Mouse (Mus musculus) embryo, embryonic 10 days (tissue): ENCODE measurements at regions not wholly inside any gene's neighbourhood (a gene's known extent, or its start where the extent isn't known, plus 50 kb on each side); places are given as distances from the start of the nearest gene placed in this dataset.
"Not testable (repeated sequence)": the region's sequence is repeated elsewhere in the genome, so short reads cannot be mapped to it uniquely, and the experiment has no call there.

ENCODE experiments used
- DNase-seq: peaks from one replicate; pipeline ENCODE4 v3.0.0-alpha.2; 2015; ENCODE audit warnings: low spot score

DNA sequence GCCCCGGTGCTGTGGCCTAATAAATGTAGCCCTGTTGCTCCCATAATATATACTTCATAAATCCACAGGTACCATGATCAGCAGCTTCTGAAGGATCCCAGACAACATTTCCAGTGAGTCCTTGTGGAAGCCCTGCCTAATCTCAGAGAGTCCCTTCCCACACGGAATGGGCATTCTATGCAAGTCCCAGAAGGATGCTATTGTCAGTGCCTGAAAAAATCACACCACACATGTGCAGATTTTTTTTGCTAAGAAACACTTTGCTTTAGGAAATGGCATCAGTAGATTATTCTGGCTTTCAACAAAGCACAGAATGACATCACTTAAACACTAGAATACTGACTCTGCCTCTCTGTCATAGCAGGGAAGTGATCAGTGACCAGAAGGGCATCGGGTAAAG is 456.6 kb upstream of the Cdh5 start:
- DNase-seq, result no peak

DNA sequence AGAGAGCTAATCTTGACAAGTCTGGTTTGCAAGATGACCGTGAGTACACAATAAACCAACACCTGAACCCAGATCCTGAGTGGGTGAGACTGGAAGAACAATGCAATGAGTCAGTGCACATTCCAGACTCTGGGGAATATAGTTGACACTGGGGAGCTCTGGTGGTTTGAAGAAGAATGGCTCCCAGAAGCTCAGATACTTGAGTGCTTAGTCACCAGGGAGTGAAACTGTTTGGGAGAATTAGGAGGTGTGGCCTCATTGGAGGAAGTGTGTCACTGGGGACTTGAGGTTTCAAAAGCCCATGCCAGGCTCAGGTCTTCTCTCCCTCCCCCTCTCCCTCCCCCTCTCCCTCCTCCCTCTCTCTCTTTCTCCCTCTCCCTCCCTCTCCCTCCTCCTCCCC is 436.6 kb upstream of the Cdh5 start:
- DNase-seq, result no peak

DNA sequence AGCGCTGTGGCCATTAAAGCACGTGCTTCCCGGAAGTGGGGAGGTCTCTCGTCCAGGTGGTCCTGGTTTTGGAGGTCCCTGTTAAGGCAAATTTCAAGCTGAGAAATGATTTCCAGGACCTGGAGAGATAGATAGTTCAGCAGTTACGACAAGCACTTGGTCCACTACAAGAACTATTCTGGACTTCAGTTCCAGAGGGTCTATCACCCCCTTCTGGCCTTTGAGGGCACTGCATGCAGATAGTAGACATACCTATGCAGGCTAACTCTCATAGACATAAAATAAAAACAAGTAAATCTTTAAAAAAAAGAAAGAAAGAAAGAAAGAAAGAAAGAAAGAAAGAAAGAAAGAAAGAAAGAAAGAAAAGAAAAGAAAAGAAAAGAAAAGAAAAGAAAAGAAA is 415.2 kb upstream of the Cdh5 start:
- DNase-seq, result not testable (repeated sequence)

DNA sequence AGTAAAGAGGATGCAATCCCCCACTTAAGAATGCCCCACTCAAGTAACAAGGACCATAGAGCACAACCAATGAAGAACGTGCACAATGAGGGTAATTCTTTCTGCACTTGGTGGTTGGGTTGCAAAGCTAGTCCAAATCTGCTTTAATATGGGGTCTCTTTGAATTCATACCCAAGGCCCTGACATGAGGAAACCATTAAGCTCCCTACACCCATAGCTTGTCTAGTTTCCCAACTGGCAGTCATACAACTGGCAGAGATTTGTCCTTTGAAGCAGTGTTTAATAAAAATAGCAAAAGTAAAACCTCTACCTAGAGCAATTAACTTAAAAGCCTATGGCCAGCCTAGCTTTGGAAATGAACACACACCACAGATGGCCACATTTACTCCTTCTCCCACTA is 411.0 kb upstream of the Cdh5 start:
- DNase-seq, result no peak

DNA sequence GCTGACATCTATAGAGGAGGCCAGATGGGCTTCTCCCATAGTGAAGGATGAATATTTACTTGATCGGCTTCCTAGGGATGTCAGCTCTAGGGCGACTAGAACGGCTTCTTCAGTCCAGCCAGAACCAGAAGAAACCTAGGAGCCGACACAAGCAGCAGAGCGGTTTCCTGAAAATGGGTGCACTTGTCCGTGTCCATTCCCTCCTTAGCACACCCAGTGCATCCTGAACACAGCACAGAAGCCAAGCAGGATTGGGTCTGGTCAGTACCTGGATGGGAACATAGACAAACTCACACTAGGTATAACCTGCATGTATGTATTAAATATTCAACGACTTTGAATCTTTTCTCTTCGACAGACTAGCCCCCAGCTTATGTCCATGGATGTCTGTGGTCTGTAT is 407.9 kb upstream of the Cdh5 start:
- DNase-seq, result no peak

DNA sequence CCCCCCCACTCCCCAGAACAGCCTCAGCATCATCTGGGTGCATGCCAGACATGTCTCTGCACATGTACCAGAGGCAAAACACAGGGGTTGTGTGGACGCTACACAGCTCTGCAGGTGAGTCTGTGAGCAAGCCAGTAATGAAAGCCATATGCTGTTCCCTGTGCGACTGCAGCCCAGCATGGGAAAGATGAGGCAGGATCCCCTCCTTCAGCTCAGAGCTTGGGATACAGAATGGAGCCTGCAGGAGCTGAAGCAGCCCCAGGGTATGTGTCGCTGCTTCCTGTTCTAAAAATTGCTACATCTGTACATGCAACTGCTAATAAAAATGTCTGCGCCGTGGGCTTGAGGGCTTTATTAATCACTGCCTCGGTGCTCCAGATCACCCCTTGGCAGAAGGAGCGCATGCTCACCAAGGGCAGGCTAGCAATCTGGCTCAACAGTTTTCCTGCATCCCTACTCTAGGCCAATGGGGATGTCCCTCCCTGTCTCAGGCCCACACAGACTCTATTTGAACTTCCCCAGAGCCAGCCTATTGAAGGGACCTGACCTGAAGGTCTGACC is 407.0 kb upstream of the Cdh5 start:
- DNase-seq, result peak; percentile 28

DNA sequence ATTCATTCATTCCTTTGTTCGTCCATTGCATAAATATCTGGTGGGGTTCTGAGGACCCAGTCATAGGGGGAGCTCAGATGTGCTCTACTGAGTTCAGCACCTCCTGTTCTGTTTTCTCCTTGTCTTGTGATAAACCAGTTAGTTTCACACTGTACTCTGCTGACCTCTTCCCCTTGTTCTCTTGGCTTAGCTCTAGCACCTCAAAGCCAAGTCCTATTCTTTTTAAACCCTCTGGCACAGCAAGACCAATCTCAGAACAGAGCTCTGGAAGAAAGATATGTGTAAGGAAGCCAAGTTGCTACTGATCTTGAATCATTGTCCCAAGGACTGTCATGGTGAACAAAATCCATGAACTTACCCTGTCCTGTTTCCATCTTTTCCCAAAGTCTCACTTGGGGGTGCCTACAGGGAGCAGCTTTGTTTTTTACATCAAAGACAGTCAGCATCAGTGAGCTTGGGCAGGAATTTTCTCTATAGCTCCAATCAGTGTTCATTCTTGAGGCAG is 402.4 kb upstream of the Cdh5 start:
- no peak for DNase-seq

DNA sequence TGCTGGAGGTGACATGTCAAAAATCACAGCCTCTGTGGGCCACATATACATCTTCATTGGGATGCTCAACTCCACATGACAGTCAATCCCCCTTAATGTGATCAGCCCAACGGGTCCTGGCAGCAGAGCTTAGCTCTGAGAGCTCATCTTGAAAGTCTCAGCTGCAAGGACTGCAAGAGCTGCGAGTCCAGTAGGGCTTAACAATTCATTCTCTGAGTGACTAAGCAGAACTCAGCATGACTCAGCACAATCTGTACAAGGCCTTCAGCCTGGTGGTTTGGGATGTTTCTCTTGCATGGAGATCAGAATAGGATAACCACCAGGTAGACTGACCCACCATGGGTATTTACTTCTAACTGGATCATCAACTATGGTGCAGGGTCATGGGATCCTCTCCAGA is 399.2 kb upstream of the Cdh5 start:
- no peak for DNase-seq

DNA sequence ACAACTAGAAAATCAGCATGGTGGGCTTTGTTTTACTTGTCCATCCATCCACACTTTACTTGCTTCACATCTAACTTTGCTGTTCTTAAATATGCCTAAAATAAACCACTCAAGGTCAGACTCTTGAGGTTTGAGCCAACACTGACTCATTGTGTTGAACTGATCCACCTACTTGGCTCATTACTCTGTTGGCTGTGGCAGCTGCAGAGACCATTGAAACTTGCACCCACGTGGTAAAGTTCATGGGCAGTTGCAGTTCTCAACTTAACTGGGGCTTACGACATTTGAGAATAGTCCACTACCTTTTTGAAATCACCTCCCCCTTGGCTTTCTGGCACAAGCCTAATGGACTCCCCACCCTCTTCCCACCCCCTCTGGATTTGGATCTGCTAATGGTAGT is 395.3 kb upstream of the Cdh5 start:
- DNase-seq, result no peak

DNA sequence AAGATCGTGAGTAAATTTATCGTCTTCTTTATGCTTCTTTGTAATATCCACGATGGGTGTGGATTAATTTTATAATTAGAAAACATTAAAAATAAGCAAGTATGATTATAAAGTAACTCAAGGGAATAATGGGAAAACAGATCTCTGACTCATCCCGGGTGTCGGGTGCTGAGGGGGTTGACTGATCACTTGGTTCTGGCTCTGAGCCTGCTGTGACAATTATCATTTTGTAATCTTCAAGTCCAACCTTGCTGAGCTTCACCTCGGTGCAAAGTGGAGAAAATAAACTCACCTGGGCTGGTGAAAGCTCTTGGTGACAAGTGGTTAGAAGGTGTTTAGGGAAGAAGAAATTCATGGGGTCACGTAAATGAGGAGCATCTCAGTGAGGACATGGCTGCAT is 390.6 kb upstream of the Cdh5 start:
- DNase-seq, result not testable (repeated sequence)

DNA sequence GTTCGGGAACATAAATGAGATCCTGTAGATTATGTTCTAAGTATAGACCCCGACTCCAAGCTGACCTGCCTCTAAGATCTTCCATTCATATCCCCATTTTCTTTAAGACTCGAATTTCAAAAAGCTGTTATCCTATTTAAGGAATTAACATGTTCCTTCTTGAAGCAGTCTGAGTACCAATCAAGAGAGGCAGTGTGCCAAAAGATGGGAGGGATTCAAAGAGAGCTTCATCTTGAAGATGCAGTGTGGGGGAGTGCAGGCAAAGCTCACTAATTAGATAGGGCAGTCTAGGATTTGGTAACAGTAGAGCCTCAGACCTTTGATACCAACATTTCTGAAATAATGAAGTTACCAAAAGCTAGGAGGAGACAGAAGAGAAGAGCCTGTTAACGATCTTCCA is 383.7 kb upstream of the Cdh5 start:
- DNase-seq, result no peak

DNA sequence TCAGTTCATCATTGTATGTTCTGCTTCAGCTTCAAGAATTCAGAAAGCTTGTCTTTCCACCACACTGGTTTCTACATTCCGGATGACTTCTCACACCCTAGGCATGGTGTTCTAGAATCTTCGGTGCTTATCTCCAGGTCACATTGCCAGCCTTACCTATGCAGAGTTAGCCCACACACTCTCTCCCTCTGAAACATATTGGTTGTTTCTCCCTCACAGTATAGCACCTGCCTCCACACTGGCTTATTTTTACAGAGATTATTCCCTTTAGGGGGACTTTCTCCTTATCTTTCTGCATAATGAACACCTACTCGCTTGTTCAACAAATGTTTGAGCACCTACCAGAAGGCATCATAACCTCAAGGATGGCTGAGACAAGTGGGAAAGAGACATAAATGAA is 368.0 kb upstream of the Cdh5 start:
- no peak for DNase-seq

DNA sequence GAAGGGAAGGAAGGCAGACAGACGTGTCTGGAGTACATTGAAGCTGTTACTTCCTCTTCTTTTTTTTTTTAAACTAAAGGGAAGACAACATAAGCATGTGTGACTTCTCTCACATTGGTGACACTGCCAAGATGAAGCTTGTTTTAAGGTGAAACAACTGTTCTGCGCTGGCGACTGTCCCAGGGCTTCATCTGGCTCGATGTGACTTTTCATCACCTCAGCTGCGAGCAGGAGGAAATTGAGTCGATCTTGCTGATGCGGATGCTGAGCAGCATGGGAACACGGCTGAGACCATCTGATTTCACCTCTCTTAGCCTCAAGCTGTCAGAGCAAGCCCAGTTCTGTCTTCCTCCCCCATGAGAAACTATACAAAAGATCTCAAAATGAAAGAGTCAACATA is 363.1 kb upstream of the Cdh5 start:
- no peak for DNase-seq

DNA sequence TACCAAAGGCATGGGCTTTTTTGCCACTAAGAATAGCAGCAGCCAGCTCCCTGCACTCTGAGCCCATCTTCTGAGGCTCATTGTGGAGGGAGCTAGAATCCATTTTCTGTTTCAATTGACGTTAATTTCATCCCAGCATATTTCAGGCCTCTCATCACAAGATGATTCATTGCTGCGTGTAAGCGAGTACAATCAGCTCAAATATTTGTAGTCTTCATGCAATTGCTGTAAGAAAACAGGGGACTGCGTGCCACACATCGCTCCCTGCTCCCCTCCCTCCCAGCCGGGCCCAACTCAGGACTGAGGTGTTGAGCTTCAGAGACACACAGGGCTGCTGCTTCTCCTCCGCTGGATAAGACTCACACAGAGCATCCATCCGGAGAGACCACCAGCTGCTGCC is 360.0 kb upstream of the Cdh5 start:
- DNase-seq, result no peak

DNA sequence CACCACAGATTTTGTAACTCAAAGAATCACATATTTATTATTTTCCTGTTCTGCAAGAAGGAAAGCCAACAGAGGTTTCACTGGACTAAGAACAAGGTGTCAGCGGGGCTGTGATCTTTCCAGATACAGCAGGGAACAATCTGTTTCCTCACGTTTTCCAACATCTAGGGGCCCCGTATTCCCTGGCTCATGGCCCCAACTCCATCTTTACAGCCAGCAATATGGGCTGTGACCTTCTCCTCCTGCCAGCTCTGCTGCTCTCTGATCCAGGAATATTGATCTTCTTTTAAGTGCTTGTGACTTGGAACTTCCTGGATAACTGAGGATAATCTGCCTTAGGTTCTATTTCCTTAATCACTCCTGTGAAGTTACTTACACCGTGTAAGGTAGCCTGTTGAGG is 352.7 kb upstream of the Cdh5 start:
- no peak for DNase-seq

DNA sequence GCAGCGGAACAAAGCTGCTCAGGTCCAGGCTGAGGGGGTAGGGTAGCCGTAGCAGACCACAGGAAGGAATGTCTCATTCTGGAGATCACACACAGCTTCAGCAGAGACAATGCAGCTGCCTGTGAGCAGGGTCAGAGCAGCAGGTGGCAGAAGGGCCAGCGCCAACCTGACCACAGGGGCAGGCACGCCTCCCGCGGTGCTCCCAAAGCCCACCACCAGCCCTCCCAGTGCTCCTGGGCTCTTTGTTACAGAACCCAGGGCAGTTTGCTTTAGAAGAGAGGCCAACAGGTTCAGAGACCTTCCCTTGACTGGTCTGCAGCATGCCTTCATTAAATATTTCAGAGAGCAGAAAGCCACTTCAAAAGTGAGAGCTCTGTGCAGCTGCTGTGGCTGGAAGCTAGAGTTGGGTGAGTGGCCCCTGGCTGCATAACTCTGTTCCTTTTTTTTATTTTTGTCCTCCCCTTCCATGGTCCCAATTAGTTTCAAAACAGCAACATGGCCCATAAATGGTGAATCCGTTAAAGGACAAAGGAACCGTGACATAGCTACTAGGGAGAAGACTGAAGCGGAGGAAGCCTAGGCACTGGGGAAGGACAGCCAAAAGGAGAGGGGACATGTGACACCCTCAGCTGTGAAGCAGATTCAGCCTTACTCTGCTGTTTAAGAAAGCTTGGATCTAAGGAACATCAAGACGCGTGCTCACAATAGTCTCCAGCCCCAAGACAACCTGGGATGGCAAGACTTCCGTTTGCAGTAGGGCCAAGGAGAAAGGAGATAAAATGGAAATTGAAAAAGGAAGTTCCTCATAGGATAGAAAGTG is 350.9 kb upstream of the Cdh5 start:
- DNase-seq, result peak; percentile 33

DNA sequence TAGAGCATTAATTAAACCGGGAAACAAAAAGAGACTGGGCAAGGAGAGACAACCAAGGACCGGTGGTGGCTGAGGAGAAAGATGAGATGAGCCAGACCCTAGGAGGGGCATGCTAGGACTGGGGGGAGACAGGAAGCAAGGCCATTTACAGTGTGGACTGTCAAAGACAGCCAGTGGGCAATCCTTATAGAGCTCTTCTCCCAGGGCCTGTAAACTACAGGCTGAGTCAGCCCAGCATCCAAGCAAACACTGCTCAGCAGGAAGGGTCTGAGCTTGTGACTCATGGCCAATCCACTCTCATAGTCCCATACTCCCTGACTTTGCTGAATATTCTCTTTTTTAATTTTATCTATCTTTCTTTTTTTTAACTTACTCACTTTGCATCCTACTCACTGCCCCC is 350.3 kb upstream of the Cdh5 start:
- DNase-seq, result no peak

DNA sequence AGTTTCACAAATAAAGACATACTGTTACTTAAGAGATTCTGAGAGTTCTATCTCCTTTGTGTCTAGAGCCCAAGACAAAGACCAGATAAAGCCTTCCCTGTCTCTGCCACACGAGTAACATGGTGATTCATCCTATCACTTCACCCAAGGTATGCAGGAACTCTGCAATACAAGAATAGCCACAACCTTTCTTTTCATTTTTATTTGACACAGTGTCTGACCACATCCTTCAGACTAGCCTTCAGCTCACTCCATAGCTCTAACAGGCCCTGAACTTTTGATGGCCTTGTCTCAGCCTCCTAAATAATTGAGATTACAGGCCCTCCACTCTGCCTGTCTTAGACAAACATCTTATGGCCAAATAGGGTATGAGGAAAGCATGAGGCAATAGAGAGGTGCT is 337.6 kb upstream of the Cdh5 start:
- no peak for DNase-seq

DNA sequence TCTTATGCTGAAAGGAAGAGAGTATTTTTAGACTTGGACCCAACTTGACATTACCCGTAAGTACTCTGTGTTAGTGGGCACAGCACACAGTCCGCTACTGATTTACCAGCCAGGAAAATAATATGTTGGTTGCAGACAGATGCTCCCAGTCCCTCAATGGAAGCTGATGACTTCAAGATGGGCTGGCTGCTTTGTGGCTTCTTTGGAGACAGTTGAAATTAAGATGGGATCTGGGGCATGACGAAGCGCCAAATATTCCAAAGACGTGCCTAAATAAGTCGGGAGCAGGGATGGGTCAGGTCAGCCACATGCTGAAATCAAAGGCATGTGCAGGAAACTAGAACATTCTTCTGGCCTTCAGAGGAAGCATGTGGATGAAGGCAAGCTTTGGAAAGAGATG is 321.8 kb upstream of the Cdh5 start:
- no peak for DNase-seq

DNA sequence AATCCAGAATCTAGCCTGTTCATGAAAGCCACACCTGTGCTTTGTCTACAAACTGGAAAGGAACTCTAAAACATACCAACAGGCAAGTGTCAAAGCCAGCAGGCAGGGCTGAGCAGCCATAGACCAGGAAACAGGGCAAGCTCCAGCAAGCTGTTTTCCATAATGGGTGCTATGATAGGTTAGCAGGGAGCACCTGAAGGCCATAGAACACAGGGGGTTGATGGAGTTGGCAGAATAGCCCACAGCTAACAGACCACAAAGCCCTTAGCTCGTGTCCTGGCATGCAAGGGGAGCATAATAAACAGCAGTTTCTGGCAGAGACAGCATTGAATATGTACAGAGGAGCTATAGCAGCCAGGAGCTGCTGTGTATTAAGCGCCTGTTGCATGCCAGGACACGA is 313.1 kb upstream of the Cdh5 start:
- DNase-seq, result no peak

DNA sequence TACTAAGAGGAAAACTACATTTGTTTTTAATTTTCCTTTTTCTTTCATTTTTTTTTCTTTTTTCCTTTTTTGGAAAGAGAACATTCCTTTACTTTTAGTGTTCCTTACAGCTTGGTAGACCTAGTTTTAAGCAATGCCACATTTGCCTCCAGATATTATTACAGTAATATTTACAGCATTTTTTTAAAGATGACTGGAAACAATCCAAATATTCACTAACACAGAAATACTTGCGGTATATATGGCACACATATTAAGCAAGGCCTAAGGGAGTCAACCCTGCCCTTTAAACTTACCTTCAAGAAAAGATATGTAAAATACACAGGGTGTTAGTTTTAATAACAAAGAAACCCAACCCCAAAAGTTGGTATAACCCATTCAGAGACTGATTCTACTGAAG is 308.1 kb upstream of the Cdh5 start:
- no peak for DNase-seq

DNA sequence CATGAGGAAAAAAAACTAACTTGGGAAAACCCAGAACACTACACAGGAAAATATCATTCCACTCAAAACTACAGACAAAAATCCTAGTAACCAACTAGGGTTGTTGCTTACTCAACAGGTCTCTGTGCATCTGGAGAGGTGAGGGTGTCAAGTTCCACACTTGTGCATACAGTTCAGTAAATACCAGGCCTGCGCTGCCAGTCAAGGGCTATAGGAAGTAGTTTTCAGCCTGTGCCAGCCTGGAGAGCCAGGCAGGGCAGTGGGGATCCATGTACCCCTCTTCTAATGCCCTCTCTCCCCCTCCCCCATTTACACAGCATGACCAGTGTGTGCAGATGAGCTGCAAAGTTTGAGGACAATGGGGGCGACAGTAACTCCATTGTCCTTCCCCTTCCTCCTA is 302.8 kb upstream of the Cdh5 start:
- not testable (repeated sequence) for DNase-seq

DNA sequence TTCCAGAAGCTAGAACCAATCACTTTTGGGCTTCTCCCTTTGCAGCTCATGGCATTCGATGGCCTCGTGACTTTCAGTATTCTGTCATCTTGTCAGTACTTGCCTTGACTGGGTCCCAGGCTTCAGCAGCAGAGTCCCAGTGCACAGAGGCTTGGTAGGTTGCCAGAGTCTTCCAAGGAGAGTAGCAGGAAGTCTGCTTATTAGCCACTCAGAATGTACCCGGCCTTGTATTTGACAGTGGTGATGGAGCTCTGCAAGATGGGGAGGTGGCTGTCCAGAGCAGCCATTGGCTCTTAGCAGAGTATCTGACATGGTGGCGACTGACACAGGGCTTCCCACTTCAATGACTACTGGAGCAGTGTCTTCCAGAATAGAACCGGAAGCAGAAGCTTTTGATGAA is 293.3 kb upstream of the Cdh5 start:
- no peak for DNase-seq

DNA sequence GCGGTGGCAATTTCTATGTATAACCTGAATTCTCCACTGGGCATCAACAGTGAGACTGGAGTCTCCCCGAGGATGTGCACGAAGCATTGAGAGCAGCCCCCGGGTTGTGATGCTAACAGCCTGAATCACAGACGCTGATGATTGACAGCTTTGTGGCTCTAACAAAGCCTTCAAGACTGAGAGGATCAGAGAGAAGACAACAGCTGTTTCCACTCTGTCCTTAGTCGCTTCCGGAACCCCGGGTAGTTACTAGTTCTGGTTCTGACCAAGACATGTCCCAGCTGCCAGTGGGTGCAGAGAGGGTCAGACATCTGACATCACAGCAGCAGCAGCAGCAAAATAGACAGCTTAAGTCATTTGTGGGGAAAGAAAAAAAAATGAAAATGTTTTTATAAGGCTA is 292.8 kb upstream of the Cdh5 start:
- DNase-seq, result peak; percentile 35
